Comparison of ENCODE assay signal across 11 mouse cellular contexts in the genomic region with DNA sequence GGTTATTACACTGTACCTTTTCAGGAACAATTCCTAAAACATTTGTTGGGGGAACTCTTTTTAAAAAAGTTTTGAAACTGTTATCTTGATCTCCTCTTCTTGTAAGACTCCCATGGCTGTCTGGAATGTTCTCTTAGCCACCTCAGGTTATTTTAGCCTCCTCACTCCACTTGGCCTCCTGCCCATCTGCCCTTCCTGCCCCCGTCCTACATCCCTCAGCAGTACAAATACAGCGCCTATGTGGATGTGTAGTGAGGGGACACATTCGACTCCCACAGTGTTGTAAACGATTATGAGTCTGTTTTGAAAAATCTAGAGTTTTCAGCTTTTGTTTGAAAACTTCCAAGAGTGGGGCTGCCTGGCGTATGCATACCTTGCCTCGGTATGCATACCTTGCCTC. TPM values are rescaled to one million over a fixed set of nuclear protein-coding genes. Genes with fewer than 3 reads are reported as not detected.
DNase-seq lines count a peak whose midpoint lies in the region; ATAC-seq and TF ChIP-seq lines count a peak whose summit lies in the region.
"Had no signal": no experiment of that assay in that cellular context is flagged by ENCODE, and none has a peak within 500 bp of the region (broad histone marks: within the 10 kb centered on the region; RNA-seq: fewer than 3 reads in every experiment).

No protein-coding gene starts in this region.

- H3K9me3 ChIP-seq in heart, embryonic 11.5 days (replicated peaks; ENCODE audit: control insufficient read depth, low read length), result no peaks in the 10 kb centered on the region
- H3K9me3 ChIP-seq in lung, embryonic 14.5 days (ENCODE audit: low read depth, low read length), result no peaks in the 10 kb centered on the region

- 65% methylated on average over 6 of the region's 6 CpGs for WGBS in heart, embryonic 11.5 days (ENCODE audit: insufficient replicate concordance)
- 53% methylated on average over 6 of the region's 6 CpGs for whole genome bisulfite sequencing in lung, embryonic 14.5 days

- H3K4me3 ChIP-seq in heart, embryonic 11.5 days (ENCODE audit: low read depth, low read length), result no peak overlapping the region
- H3K4me3 ChIP-seq in lung, embryonic 14.5 days (ENCODE audit: low read depth, low read length), result no peak overlapping the region

- no peaks in the 10 kb centered on the region for H3K36me3 ChIP-seq in heart, embryonic 11.5 days (ENCODE audit: control insufficient read depth, insufficient read depth, low read length)
- no peaks in the 10 kb centered on the region for H3K36me3 ChIP-seq in lung, embryonic 14.5 days (ENCODE audit: insufficient read depth)

- H3K4me1 ChIP-seq in heart, embryonic 11.5 days (ENCODE audit: control insufficient read depth, insufficient read depth, low read length), result peaks cover 3% of the 10 kb centered on the region; the same call in 1 of the 2 replicates
- H3K4me1 ChIP-seq in lung, embryonic 14.5 days (ENCODE audit: insufficient read depth), result peaks cover 3% of the 10 kb centered on the region; the same call in 1 of the 2 replicates

- no peak overlapping the region for H3K27ac ChIP-seq in heart, embryonic 11.5 days (ENCODE audit: low read depth, low read length)
- no peak overlapping the region for H3K27ac ChIP-seq in lung, embryonic 14.5 days (ENCODE audit: low read depth)

- DNase-seq in adrenal gland, postnatal 14 days, result peak; percentile 40
- DNase-seq in adrenal gland, postnatal 4 days (ENCODE audit: low spot score in 2 of 2), result no peak
- peak; percentile 32 for DNase-seq in heart, postnatal 4 days
- DNase-seq in lung, embryonic 14.5 days, result peak; percentile 37
- no peak for DNase-seq in lung, adult 18-20 months
- DNase-seq in kidney, postnatal 36 days, result peak; percentile 26 to 45
- DNase-seq in spleen, postnatal 10 days (ENCODE audit: low spot score in 2 of 2), result no peak
- DNase-seq: cerebellum, postnatal 14 days; right cerebral cortex, adult 18-20 months had no signal

- no peaks in the 10 kb centered on the region for H3K27me3 ChIP-seq in heart, embryonic 11.5 days (ENCODE audit: control insufficient read depth, insufficient read depth, low read length)
- no peaks in the 10 kb centered on the region for H3K27me3 ChIP-seq in lung, embryonic 14.5 days (ENCODE audit: insufficient read depth, low read length)

- TF ChIP-seq CTCF in lung, embryonic 14.5 days (IDR thresholded peaks at IDR 0.05; ENCODE audit: low read depth), result no peak

- no peak for ATAC-seq in heart, embryonic 11.5 days (replicated peaks; ENCODE audit: insufficient number of reproducible peaks, low FRiP score, low TSS enrichment)
- no peak for ATAC-seq in lung, embryonic 14.5 days (ENCODE audit: insufficient read depth)
- ATAC-seq: intestine, postnatal 0 days had no signal

- H3K4me2 ChIP-seq in heart, embryonic 11.5 days, result no peak overlapping the region
- no peak overlapping the region for H3K4me2 ChIP-seq in lung, embryonic 14.5 days

- H3K9ac ChIP-seq in heart, embryonic 11.5 days (ENCODE audit: low read depth, low read length), result no peak overlapping the region
- no peak overlapping the region for H3K9ac ChIP-seq in lung, embryonic 14.5 days

RNA-seq across cellular contexts. Expression of a gene that starts 43.5 kb away (rescaled TPM):
- total RNA-seq in adrenal gland, postnatal 14 days (2021), result 14.7 and 17.3 TPM in 2 replicates
- total RNA-seq in adrenal gland, postnatal 4 days (2021), result 10 to 100 TPM; 19.1 to 19.6 TPM
- total RNA-seq in heart, postnatal 4 days (2021), result 1 to 10 TPM; 7.2 to 8.2 TPM
- polyA plus RNA-seq in heart, embryonic 11.5 days (2014; fragmentation: Nextera tagmentation; extraction: Ambion mirVana), result 8.2 TPM in 2 replicates
- polyA plus RNA-seq in lung, embryonic 14.5 days (2014; fragmentation: Nextera tagmentation; extraction: Ambion mirVana), result 9.1 and 9.7 TPM in 2 replicates

Comparison
In these comparisons a context has a peak if more than half of its experiments do, and no peak if none do; other contexts are left out.
1. DNase-seq: peak in adrenal gland, postnatal 14 days (single experiment), heart, postnatal 4 days (single experiment), lung, embryonic 14.5 days (single experiment) and kidney, postnatal 36 days (2 of 2); none in adrenal gland, postnatal 4 days (0 of 2), lung, adult 18-20 months (0 of 2) and spleen, postnatal 10 days (0 of 2).